Mouse (Mus musculus) adrenal gland, adult 2 months (tissue): ENCODE measurements at regions not wholly inside any gene's neighbourhood (a gene's known extent, or its start where the extent isn't known, plus 50 kb on each side); places are given as distances from the start of the nearest gene placed in this dataset.

Source experiments
- DNase-seq: peaks from one replicate; pipeline ENCODE4 v3.0.0; 2021

DNA sequence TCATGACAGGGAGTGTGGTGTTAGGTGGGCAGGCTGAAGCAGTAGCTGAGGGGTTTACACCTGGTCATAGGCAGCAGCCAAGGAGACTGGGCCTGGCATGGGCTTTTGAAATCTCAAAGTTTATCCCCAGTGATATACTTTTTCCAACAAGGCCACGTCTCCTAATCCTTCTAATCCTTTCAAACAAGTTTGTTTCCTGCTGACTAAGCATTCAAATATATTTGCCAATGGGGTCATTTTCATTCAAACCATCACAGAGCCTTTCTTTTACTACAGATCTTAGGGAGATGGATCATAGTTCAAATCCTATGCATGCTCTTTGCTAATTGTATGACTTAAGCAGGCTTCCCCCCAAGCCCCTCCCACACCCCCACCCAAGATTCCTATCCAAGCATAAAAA lies 93.0 kb upstream of the Eef1e1 start:
- no peak for DNase-seq

DNA sequence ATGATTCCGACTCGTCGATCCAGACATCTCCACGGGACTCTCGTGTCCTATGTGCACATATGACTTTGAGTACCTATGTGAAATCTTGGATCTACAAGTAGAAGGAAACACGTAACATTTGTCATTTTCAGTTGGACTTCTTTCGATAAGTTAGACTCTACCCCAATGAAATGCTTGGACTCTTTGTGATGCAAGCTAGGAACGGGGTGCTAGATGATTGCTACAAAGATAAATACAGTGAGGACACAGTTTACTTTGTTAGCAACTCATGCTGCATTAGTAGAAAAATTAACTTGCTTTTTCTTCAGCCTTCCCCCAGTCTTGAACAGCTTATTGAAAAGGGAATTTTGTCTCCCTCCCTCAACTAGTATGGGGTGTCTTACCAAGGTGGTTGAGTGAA lies 81.2 kb upstream of the Eef1e1 start:
- DNase-seq = no peak

DNA sequence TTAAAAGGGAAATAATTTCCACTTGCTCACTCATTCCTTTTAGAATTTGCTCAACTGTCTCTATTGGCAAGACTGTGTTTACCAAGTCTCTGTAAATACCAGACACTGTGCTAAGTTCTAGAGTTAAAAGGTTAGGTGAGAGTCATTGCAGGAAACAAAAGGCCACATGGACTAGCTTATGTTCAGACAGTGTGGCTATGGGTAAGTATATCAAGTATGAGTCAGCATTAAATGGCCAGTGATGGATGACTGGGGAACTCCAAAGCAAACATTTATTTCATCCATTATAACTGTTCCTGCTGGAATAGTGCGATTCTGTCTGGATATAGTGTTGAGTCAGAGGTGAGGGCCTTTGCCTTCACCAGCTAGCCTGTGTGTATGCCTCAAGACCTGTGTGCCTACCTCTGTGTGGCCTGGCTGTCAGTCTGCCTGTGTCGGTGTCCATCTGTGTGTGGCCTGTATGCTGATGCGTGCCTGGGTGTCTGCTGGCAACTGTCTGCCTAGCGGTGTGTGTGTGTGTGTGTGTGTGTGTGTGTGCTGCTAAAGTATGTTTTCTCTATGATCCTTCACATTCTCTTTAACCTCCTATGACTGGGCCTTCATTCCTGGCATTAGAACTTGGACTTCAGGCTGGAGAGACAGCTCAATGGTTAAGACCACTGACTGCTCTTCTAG lies 77.6 kb upstream of the Eef1e1 start:
- peak; percentile 22 for DNase-seq

DNA sequence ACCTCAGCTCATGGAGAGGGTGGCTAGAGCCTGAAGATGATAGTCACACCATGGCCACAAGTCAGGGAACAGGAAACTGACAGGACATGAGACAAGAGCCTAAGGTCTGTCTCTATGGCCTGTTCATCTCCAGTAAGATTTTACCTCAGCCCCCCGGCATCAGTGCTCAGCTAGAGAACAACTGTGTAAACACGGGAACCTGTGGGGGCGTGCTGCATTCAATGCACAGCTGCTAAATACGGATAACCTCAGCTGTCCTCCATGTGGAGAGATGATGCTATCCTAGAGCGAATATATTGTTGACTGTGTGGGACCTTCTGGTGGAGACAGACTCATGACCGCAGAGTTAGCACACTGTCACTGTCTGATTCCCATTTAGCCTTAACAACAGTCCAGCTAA lies 76.4 kb upstream of the Eef1e1 start:
- no peak for DNase-seq

DNA sequence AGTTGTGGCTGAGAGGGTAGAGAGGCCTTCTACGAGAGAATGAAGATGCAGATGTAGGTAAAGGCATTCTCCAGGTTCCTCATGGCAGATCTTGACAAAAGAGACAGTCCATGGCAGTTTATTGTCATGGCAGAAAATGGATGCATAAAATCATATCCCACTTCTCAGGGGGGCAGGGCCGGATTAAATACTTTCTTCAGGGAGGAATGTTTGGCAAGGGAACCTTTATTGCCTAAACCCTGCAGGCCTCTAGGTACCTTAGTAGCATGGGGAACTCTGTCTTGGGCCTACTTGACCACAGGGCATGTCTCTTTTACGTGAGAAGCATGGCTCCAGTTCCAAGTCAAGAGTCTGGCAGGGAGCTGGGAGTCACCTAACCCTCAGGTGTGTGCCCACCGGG lies 74.4 kb upstream of the Eef1e1 start:
- DNase-seq = no peak

DNA sequence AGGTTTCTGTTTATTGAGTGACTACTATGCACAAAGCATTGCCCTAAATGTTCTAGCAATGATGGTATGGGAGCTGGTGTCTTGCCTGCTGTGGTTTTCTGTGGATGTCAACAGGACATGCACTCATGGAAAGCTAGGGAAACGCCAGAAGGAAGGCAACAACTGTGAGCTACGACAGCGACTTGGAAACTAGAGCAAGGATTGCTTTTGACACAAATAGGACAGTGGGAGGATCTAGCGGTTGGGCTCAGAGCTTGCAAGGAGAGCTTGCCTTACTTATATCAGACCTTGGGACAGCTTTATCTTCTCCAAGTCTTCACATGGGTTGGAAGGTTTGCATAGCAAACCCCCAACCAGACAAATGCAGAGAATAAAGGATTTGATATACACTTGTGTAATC lies 66.6 kb upstream of the Eef1e1 start:
- no peak for DNase-seq

DNA sequence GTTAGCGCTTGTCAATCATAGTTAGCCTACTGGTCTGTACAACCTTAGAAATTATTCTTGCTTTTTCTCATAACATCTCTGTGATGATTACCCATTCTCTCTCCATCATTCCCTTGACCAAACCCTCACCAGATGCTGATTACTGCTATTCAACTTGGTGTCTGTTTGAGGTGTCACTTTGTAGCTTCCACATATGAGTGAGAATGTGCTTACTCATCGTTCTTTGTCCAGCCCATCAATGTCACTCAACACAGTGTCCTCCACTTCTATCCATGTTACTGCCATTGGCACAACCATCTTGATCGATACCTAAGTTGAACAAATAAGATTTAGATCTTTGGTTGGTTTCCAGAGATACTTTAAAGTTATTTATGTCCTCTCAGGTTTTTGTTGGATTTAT lies 62.3 kb upstream of the Eef1e1 start:
- no peak for DNase-seq

DNA sequence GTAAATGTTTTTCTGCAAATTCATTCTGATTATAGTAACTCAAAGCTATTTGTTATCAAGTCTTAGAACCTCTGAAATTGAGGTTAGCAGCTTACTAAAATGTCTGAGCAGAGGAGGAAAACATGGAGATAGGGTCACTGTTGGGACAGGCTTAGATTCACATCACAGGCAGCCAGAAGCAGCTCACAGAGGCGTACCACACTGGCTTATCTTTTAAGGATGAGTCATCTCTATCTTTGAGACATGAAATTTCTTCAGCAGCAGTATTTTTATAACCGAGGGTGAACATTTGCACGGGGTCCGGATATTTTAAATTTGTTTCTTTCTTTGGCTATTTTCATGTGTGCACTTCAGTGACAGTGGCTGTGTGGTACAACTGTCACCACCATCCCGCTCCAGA lies 56.0 kb upstream of the Eef1e1 start:
- DNase-seq = no peak
